ENCODE assay signal across 8 mouse cellular contexts in the genomic region with DNA sequence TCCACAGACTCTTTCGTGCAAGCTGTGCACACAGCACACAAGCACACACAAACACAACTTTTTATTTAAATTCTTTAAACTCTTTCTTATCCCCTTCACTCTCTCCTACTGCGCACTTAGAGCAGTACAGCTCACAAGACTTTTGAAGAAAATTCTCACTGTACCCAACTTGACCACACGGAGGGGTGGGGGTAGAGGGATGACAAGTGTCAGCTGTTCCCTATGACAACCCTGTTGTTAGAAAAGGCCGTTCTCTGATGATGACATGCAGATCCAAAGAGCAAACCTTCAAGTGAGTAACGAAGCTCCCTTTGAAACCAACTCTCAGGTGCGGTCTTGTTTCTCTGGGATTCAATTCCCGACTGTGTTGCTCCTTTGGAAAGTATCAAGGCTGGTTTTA. TPM values are rescaled to one million over a fixed set of nuclear protein-coding genes. Genes with fewer than 3 reads are reported as not detected.
DNase-seq lines count a peak whose midpoint lies in the region; ATAC-seq and TF ChIP-seq lines count a peak whose summit lies in the region.

No protein-coding gene starts in this region.

- no peak for TF ChIP-seq EP300 in lung, postnatal 0 days (IDR thresholded peaks at IDR 0.05)

- no peaks in the 10 kb centered on the region for H3K9me3 ChIP-seq in lung, postnatal 0 days (ENCODE audit: low read length)
- no peaks in the 10 kb centered on the region for H3K9me3 ChIP-seq in midbrain, embryonic 15.5 days

- H3K9ac ChIP-seq in lung, postnatal 0 days (replicated peaks; ENCODE audit: low read depth): 0 out of 2 replicates have a peak overlapping the region, but pooled peaks have one; percentile 55
- peak overlapping the region; percentile 68 for H3K9ac ChIP-seq in midbrain, embryonic 15.5 days

- no peak for ATAC-seq in lung, postnatal 0 days
- peak; percentile 31; the same call in 1 of the 2 replicates for ATAC-seq in midbrain, embryonic 15.5 days (replicated peaks)

- peak overlapping the region; percentile 54 for H3K4me2 ChIP-seq in lung, postnatal 0 days (replicated peaks; ENCODE audit: low read depth, low read length)
- peak overlapping the region; percentile 63 for H3K4me2 ChIP-seq in midbrain, embryonic 15.5 days

- peaks cover 6% of the 10 kb centered on the region; the same call in 1 of the 2 replicates for H3K4me1 ChIP-seq in lung, postnatal 0 days (ENCODE audit: insufficient read depth, low read depth, low read length)
- H3K4me1 ChIP-seq in cortical plate, adult 2 months (ENCODE audit: control insufficient read depth, insufficient read depth, low read length): no peaks in the 10 kb centered on the region
- peaks cover 15% of the 10 kb centered on the region for H3K4me1 ChIP-seq in midbrain, embryonic 15.5 days

- DNase-seq in lung, postnatal 0 days (ENCODE audit: low spot score): peak; percentile 42
- no peak for DNase-seq in lung, postnatal 36 days
- peak; percentile 78 for DNase-seq in induced T-regulatory cell, adult 2 months (ENCODE audit: low read depth)
- DNase-seq in layer of hippocampus, postnatal 10 days (ENCODE audit: low spot score in 2 of 2): no peak
- DNase-seq in adrenal gland, adult 2 months: no peak
- no peak for DNase-seq in layer of hippocampus, postnatal 36 days

- no peaks in the 10 kb centered on the region for H3K27me3 ChIP-seq in lung, postnatal 0 days (replicated peaks; ENCODE audit: insufficient read depth, low read length)
- H3K27me3 ChIP-seq in midbrain, embryonic 15.5 days (replicated peaks): no peaks in the 10 kb centered on the region

- peak overlapping the region; percentile 87; the same call in 1 of the 2 replicates for H3K27ac ChIP-seq in lung, postnatal 0 days (ENCODE audit: low read length)
- H3K27ac ChIP-seq in cortical plate, adult 2 months (ENCODE audit: insufficient read depth, low read length): no peak overlapping the region
- H3K27ac ChIP-seq in midbrain, embryonic 15.5 days: peak overlapping the region; percentile 86; the same call in 1 of the 2 replicates

- TF ChIP-seq CTCF in lung, postnatal 0 days (IDR thresholded peaks at IDR 0.05): no peak
- TF ChIP-seq CTCF in cortical plate, adult 2 months (IDR thresholded peaks at IDR 0.05; ENCODE audit: extremely low read depth, insufficient read depth, low read length): no peak

- H3K4me3 ChIP-seq in lung, postnatal 0 days (ENCODE audit: low read depth, low read length): peak overlapping the region; percentile 72
- H3K4me3 ChIP-seq in cortical plate, adult 2 months (ENCODE audit: insufficient read depth, low read length): peak overlapping the region; percentile 54
- H3K4me3 ChIP-seq in midbrain, embryonic 15.5 days: peak overlapping the region; percentile 79

- 30% methylated on average over 7 of the region's 7 CpGs for WGBS in lung, postnatal 0 days
- 44% methylated on average over 7 of the region's 7 CpGs for WGBS in midbrain, embryonic 15.5 days

- TF ChIP-seq POLR2A in cortical plate, adult 2 months (IDR thresholded peaks at IDR 0.05; ENCODE audit: extremely low read depth, insufficient read depth, low read length): no peak

- H3K36me3 ChIP-seq in lung, postnatal 0 days (ENCODE audit: insufficient read depth, low read length): no peaks in the 10 kb centered on the region
- H3K36me3 ChIP-seq in midbrain, embryonic 15.5 days (replicated peaks): no peaks in the 10 kb centered on the region

RNA-seq across cellular contexts. Expression of a gene that starts 0.7 kb away (rescaled TPM):
- 76.0 and 79.4 TPM in 2 replicates for polyA plus RNA-seq in lung, postnatal 0 days (2015; fragmentation: Nextera tagmentation; extraction: Ambion mirVana)
- polyA plus RNA-seq in cortical plate, adult 2 months (2012; rRNA removed): 59.7 and 62.6 TPM in 2 replicates
- 106 and 111 TPM in 2 replicates for polyA plus RNA-seq in midbrain, embryonic 15.5 days (2015; fragmentation: Nextera tagmentation; extraction: Ambion mirVana)
- total RNA-seq in layer of hippocampus, postnatal 10 days (2021): 10 to 100 TPM; 38.2 to 42.9 TPM
- 10 to 100 TPM; 59.5 to 72.8 TPM for total RNA-seq in adrenal gland, adult 2 months (2021)
- polyA plus RNA-seq in adrenal gland, adult 2 months (2012; rRNA removed): 22.7 and 26.8 TPM in 2 replicates
- 10 to 100 TPM; 34.4 to 39.3 TPM for total RNA-seq in layer of hippocampus, postnatal 36 days (2021)

RNA-seq across cellular contexts. Expression of a gene that starts 26.8 kb away (rescaled TPM):
- polyA plus RNA-seq in lung, postnatal 0 days (2015; fragmentation: Nextera tagmentation; extraction: Ambion mirVana): 26.8 and 29.3 TPM in 2 replicates
- 67.8 and 69.3 TPM in 2 replicates for polyA plus RNA-seq in cortical plate, adult 2 months (2012; rRNA removed)
- 19.3 and 19.6 TPM in 2 replicates for polyA plus RNA-seq in midbrain, embryonic 15.5 days (2015; fragmentation: Nextera tagmentation; extraction: Ambion mirVana)
- total RNA-seq in layer of hippocampus, postnatal 10 days (2021): 10 to 100 TPM; 23.8 to 27.2 TPM
- total RNA-seq in adrenal gland, adult 2 months (2021): 1 to 10 TPM; 6.1 to 6.7 TPM
- 1.6 and 2.1 TPM in 2 replicates for polyA plus RNA-seq in adrenal gland, adult 2 months (2012; rRNA removed)
- total RNA-seq in layer of hippocampus, postnatal 36 days (2021): 10 to 100 TPM; 24.4 to 26.7 TPM

RNA-seq across cellular contexts. Expression of a gene that starts 27.1 kb away (rescaled TPM):
- polyA plus RNA-seq in lung, postnatal 0 days (2015; fragmentation: Nextera tagmentation; extraction: Ambion mirVana): 0.19 and 0.39 TPM in 2 replicates
- 4.3 TPM in 2 replicates for polyA plus RNA-seq in cortical plate, adult 2 months (2012; rRNA removed)
- 0.31 and 0.45 TPM in 2 replicates for polyA plus RNA-seq in midbrain, embryonic 15.5 days (2015; fragmentation: Nextera tagmentation; extraction: Ambion mirVana)
- total RNA-seq in layer of hippocampus, postnatal 10 days (2021): 1 to 10 TPM; 1.9 to 2.0 TPM
- total RNA-seq in adrenal gland, adult 2 months (2021): 1 to 10 TPM; 4.5 to 5.0 TPM
- polyA plus RNA-seq in adrenal gland, adult 2 months (2012; rRNA removed): 0.10 and 0.16 TPM in 2 replicates
- 1 to 10 TPM; 2.7 to 4.0 TPM for total RNA-seq in layer of hippocampus, postnatal 36 days (2021)

RNA-seq across cellular contexts. Expression of a gene that starts 33.3 kb away (rescaled TPM):
- not detected in 2 replicates for polyA plus RNA-seq in lung, postnatal 0 days (2015; fragmentation: Nextera tagmentation; extraction: Ambion mirVana)
- not detected in 2 replicates for polyA plus RNA-seq in cortical plate, adult 2 months (2012; rRNA removed)
- 0.18 and 0.26 TPM in 2 replicates for polyA plus RNA-seq in midbrain, embryonic 15.5 days (2015; fragmentation: Nextera tagmentation; extraction: Ambion mirVana)
- total RNA-seq in layer of hippocampus, postnatal 10 days (2021): not detected
- total RNA-seq in adrenal gland, adult 2 months (2021): not detected
- not detected in 2 replicates for polyA plus RNA-seq in adrenal gland, adult 2 months (2012; rRNA removed)
- total RNA-seq in layer of hippocampus, postnatal 36 days (2021): not detected

RNA-seq across cellular contexts. Expression of a gene that starts 33.5 kb away (rescaled TPM):
- polyA plus RNA-seq in lung, postnatal 0 days (2015; fragmentation: Nextera tagmentation; extraction: Ambion mirVana): 53.8 and 60.8 TPM in 2 replicates
- 0.09 and 0.13 TPM in 2 replicates for polyA plus RNA-seq in cortical plate, adult 2 months (2012; rRNA removed)
- 0.63 and 0.88 TPM in 2 replicates for polyA plus RNA-seq in midbrain, embryonic 15.5 days (2015; fragmentation: Nextera tagmentation; extraction: Ambion mirVana)
- total RNA-seq in layer of hippocampus, postnatal 10 days (2021): under 1 TPM in 1 of 2 experiments, not detected in 1; 0.27 TPM
- under 1 TPM; 0.46 to 0.59 TPM for total RNA-seq in adrenal gland, adult 2 months (2021)
- 0.08 TPM in 1 of 2 replicates, not detected in the other for polyA plus RNA-seq in adrenal gland, adult 2 months (2012; rRNA removed)
- total RNA-seq in layer of hippocampus, postnatal 36 days (2021): not detected

Comparison
In these comparisons a context has a peak if more than half of its experiments do, and no peak if none do; other contexts are left out.
1. DNase-seq: peak in lung, postnatal 0 days (single experiment) and induced T-regulatory cell, adult 2 months (single experiment); none in lung, postnatal 36 days (single experiment), layer of hippocampus, postnatal 10 days (0 of 2), adrenal gland, adult 2 months (single experiment) and layer of hippocampus, postnatal 36 days (0 of 2).
2. Peak in every context shown above with its lines, with median percentiles within 50 percentile points of each other: H3K4me3 ChIP-seq.